Mouse (Mus musculus) embryonic facial prominence, embryonic 11.5 days (tissue): Measurements from ENCODE around the gene Zfp235. TPM values are rescaled to one million over a fixed set of nuclear protein-coding genes. Genes with fewer than 3 reads are reported as not detected.

Source experiments
- ATAC-seq: fragments of 200-750 bp; cut with Nextera tagmentation; replicated peaks from 2 replicates; pipeline ENCODE4 v1.8.0; 2017; ENCODE audit warnings: low read depth; ENCODE audit not compliant: insufficient number of reproducible peaks, low FRiP score, low TSS enrichment
- DNase-seq: peaks from one replicate; pipeline ENCODE4 v3.0.0-alpha.2; 2015; ENCODE audit warnings: low spot score
- H3K27ac ChIP-seq: fragments of 300-500 bp; sonication (generic); replicated peaks from 2 replicates; pipeline ENCODE4 v1.5.1; 2014; ENCODE audit warnings: mild to moderate bottlenecking, low read depth, low read length, control low read depth
- H3K27me3 ChIP-seq: fragments of 300-500 bp; sonication (generic); 2 replicates; pipeline ENCODE4 v1.6.1; 2014; ENCODE audit warnings: mild to moderate bottlenecking, low read length, moderate library complexity, mixed read lengths; ENCODE audit not compliant: control insufficient read depth, insufficient read depth
- H3K36me3 ChIP-seq: fragments of 300-500 bp; sonication (generic); replicated peaks from 2 replicates; pipeline ENCODE4 v1.6.1; 2014; ENCODE audit warnings: low read depth, mild to moderate bottlenecking, low read length, moderate library complexity, mixed read lengths; ENCODE audit not compliant: control insufficient read depth, insufficient read depth
- H3K4me1 ChIP-seq: fragments of 300-500 bp; sonication (generic); 2 replicates; pipeline ENCODE4 v1.6.1; 2014; ENCODE audit warnings: low read length, mixed read lengths; ENCODE audit not compliant: control insufficient read depth, insufficient read depth
- H3K4me2 ChIP-seq: fragments of 300-500 bp; sonication (generic); 2 replicates; pipeline ENCODE4 v1.6.1; 2014; ENCODE audit warnings: low read depth, mild to moderate bottlenecking, control low read depth, low read length, moderate library complexity
- H3K4me3 ChIP-seq: fragments of 300-500 bp; sonication (generic); 2 replicates; pipeline ENCODE4 v1.5.1; 2014; ENCODE audit warnings: low read depth, low read length, control low read depth
- H3K9ac ChIP-seq: fragments of 300-500 bp; sonication (generic); replicated peaks from 2 replicates; pipeline ENCODE4 v1.6.1; 2014; ENCODE audit warnings: mild to moderate bottlenecking, control low read depth, low read length
- H3K9me3 ChIP-seq: fragments of 300-500 bp; sonication (generic); replicated peaks from 2 replicates; pipeline ENCODE4 v1.6.1; 2016; ENCODE audit warnings: mild to moderate bottlenecking, low read length, inconsistent platforms, mixed read lengths; ENCODE audit not compliant: control insufficient read depth
- WGBS: fragments of 180-500 bp; shearing (Covaris S2); extraction: QIAGEN DNeasy Blood & Tissue Kit; methylation state at CpG from one replicate; pipeline ENCODE4 v1.1.7; 2014; 5-methylcytosine and 5-hydroxymethylcytosine counted together
- polyA plus RNA-seq: library from polyadenylated mRNA; unstranded; fragments of >200 nt; fragmentation: Nextera tagmentation; extraction: Ambion mirVana; gene quantifications from 2 replicates; pipeline ENCODE4 v1.2.1, GENCODE M21; 2014

The Zfp235 gene
- polyA plus RNA-seq, 1 experiment from 2014 or later, result 16.7 TPM

DNA sequence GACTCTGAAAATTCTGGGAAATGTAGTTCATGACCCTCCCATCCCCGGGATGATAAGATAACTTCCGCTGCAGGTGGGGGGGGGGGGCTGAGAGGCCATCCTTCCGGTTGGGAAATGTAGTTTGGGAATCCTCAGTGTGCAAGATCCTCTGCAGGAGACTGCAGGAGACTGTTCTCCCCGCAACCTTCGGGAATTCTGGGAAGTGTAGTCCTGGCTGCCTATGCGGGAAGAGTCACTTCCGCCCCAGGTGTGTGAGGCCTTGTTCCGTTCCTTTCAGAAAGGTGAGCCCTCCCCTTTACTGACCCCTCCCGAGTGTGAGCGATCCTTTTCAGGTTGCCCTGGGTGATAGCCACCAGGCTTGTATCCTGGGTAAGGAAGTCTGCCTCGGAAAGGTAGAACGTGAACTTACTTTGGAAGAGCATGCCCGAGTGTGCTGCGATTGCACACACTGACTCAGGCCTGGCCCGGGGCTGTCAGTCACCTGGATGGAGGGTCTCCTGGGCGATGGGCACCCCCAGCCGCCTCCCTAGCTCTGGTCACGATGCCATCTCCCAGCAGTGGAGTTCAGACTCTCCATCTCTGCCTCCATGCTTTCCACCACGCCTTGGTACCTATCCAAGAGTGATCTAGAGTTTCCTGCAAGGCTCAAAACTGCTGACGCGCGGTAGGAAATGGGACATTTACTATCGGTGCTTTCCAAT lies 21.7 kb upstream of the Zfp235 start, which contains the start of gene Zfp112:
Gene Zfp112, plus strand, starts transcription at position 159 of the 701 bp plus-strand sequence.
- H3K36me3 ChIP-seq, result peaks cover 4% of the 10 kb centered on the region
- 1% methylated on average over 23 of the region's 23 CpGs for WGBS
- peak within 1 kb of the TSS; percentile 75 for H3K4me2 ChIP-seq
- H3K9me3 ChIP-seq, result no peaks in the 10 kb centered on the region; the same call in 1 of the 2 replicates
- peak within 1 kb of the TSS; percentile 63 for H3K4me3 ChIP-seq
- H3K9ac ChIP-seq, result peak within 1 kb of the TSS; percentile 75
- no peaks in the 10 kb centered on the region for H3K4me1 ChIP-seq
- H3K27ac ChIP-seq, result peak within 1 kb of the TSS; percentile 32; the same call in 1 of the 2 replicates
- DNase-seq, result peak; percentile 94
- ATAC-seq, result peak; percentile 95
- no peaks in the 10 kb centered on the region for H3K27me3 ChIP-seq

DNA sequence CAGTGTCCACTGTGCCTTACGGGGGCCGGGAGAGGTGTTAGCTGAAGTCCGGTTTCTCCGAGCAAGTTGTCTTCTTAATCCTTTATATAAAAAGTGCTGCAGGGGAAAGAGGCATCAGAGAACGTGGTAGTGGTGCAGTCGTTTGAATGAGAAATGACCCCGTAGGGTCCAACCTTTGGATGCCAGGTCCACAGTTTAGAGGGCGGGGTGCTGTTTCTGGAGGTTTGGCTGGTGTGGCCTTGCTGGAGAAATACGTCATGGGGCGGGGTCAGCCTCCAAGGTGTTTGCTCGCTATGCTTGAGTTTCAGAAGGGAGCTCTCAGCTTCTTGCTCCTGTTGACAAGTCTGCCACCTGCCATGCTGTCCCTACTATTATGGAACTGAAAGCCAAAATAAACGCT lies 21.0 kb upstream of the Zfp235 start:
- no peak for ATAC-seq
- peak overlapping the region; percentile 32; the same call in 1 of the 2 replicates for H3K27ac ChIP-seq

DNA sequence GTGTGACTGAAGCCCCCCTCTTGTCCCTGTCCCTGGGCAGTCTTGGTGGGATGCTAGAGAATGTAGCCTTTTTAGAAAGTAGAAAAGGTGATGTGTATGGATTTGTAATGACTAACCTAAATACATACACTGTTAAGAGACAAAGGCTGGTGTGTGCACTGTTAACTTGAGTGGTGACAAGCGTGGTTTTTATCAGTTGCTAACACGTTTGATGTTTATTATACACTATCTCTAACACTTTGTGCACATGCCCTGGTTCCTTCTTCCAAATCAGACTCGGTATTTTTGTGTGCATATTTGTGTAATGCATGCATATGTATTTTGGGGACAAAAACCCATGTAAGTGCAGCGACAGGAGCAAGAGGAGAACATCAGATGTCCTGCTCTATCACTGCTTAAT lies 17.3 kb upstream of the Zfp235 start:
- H3K4me1 ChIP-seq, result no peaks in the 10 kb centered on the region
- DNase-seq, result no peak
- no peaks in the 10 kb centered on the region for H3K9me3 ChIP-seq
- H3K4me3 ChIP-seq, result no peak overlapping the region
- no peaks in the 10 kb centered on the region for H3K36me3 ChIP-seq
- no peak overlapping the region for H3K4me2 ChIP-seq
- no peak overlapping the region for H3K27ac ChIP-seq
- no peak for ATAC-seq
- H3K9ac ChIP-seq, result no peak overlapping the region
- WGBS, result 77% methylated on average over 4 of the region's 4 CpGs
- H3K27me3 ChIP-seq, result no peaks in the 10 kb centered on the region

More for the DNA sequence above, 21.0 kb upstream of the Zfp235 start:
- H3K27me3 ChIP-seq, result no peaks in the 10 kb centered on the region
- H3K4me2 ChIP-seq, result peak overlapping the region; percentile 75
- peak overlapping the region; percentile 75 for H3K9ac ChIP-seq
- no peaks in the 10 kb centered on the region for H3K4me1 ChIP-seq
- DNase-seq, result peak; percentile 46
- peak overlapping the region; percentile 63 for H3K4me3 ChIP-seq
- no peaks in the 10 kb centered on the region; the same call in 1 of the 2 replicates for H3K36me3 ChIP-seq
- WGBS, result 11% methylated on average over 12 of the region's 12 CpGs
- H3K9me3 ChIP-seq, result no peaks in the 10 kb centered on the region; the same call in 1 of the 2 replicates

DNA sequence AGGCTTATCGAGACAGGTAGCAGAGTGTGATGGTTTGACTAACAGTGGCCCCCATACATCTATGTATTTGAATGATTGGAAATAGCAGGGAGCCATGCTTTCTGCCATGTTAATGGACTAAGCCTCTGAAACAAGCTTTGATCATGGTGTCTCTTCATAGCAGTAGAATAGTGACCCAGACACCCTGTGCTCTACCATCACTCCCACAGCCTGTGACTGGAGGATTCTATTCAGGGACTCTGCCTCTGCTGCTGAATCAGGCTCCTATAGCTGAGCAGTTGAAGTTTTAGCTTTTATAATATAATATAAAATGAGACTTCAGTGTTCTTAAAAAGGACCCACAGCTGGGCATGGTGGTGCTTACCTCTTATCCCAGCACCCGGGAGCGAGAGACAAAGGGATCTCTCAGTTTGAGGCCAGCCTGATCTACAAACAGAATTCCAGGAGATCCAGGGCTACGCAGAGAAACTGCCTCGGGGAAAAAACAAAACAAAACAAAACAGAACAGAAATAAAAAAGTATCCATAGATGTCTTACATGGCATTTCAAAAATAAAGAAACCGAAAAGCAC lies 459 bp upstream of the Zfp235 start:
- peak overlapping the region; percentile 51 for H3K4me3 ChIP-seq
- no peak for DNase-seq
- H3K9me3 ChIP-seq, result no peaks in the 10 kb centered on the region
- no peak overlapping the region for H3K27ac ChIP-seq
- WGBS, result 16% methylated on average over 6 of the region's 6 CpGs
- H3K9ac ChIP-seq, result peak overlapping the region; percentile 43
- peak overlapping the region; percentile 42 for H3K4me2 ChIP-seq
- no peaks in the 10 kb centered on the region for H3K27me3 ChIP-seq
- no peaks in the 10 kb centered on the region for H3K4me1 ChIP-seq
- H3K36me3 ChIP-seq, result no peaks in the 10 kb centered on the region
- peak; percentile 15; the same call in 1 of the 2 replicates for ATAC-seq

DNA sequence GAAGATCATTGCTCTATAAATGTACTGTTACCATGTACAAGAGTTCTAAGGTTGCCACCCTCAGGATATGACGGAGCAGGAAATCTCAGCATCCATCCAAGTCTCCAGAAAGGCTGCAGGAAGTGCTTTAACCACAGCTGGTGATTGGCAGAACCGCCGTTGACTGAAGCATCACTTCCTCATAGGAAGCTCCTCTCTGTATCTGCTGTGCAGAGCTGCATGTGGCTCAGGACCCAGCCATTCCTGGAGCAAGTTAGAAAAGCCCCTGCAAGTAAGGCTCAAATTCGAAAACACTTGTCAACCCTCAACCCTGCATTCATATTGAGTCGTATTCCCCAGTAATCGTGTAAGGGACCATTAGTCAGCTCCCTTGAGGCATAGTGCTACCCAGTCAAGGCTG lies 8.6 kb downstream of the Zfp235 start:
- ATAC-seq (no peak), DNase-seq (no peak)
- 84% methylated on average over 6 of the region's 6 CpGs for WGBS
- Histone ChIP-seq H3K9ac (no peak overlapping the region), H3K36me3 (peaks cover 3% of the 10 kb centered on the region), H3K27ac (no peak overlapping the region), H3K27me3 (no peaks in the 10 kb centered on the region), H3K4me2 (no peak overlapping the region), H3K4me3 (no peak overlapping the region), H3K9me3 (no peaks in the 10 kb centered on the region), H3K4me1 (no peaks in the 10 kb centered on the region)

DNA sequence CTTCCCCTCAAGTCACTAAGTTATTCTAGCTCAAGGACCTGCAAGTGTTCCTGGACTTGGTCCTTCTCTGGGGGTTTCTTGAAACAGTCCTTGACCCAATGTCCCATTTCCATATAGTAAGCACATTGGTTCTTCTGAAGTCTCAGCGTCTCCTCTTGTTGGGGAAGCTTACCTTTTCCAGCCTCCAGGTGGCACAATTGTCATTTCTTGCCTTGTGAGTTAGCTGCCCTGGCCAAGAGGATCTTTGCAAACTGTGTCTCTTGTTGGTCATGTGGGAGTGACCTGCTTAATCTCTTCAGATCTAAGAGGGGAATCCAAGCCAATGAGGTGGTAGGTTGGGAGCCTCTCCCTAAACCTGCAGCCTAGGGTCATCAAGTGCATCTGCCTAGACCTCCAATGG lies 19.3 kb downstream of the Zfp235 start:
- no peaks in the 10 kb centered on the region for H3K4me1 ChIP-seq
- DNase-seq (peak; percentile 39), ATAC-seq (no peak)
- H3K27ac ChIP-seq, result no peak overlapping the region
- H3K9ac ChIP-seq, result no peak overlapping the region
- H3K4me2 ChIP-seq, result no peak overlapping the region
- H3K27me3 ChIP-seq, result no peaks in the 10 kb centered on the region
- no peaks in the 10 kb centered on the region for H3K9me3 ChIP-seq
- H3K4me3 ChIP-seq, result no peak overlapping the region
- WGBS, result 14% methylated on average over 1 of the region's 1 CpGs
- H3K36me3 ChIP-seq, result no peaks in the 10 kb centered on the region

DNA sequence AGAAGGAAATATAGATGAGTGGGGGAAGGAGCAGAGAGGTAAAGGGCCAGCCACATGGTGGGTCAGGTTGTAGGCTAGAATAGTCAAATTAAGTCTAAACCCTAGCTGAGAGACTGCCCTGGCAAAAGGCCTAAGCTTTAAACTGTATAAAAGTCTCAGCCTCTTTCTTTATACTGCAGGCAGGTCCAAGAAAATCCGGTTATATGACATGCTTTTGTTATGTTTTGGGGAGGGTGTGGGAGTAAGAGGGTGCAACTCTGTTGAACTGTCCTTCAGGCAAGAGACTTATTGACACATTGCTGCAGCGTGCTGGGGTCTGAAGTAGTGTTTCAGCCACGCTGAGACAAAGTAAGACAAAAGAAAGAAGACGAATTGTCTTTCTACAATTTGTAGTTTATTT lies 38.2 kb downstream of the Zfp235 start:
- Histone ChIP-seq H3K27ac (no peak overlapping the region), H3K9ac (no peak overlapping the region), H3K4me2 (no peak overlapping the region), H3K4me3 (no peak overlapping the region), H3K9me3 (no peaks in the 10 kb centered on the region), H3K36me3 (no peaks in the 10 kb centered on the region), H3K4me1 (no peaks in the 10 kb centered on the region), H3K27me3 (no peaks in the 10 kb centered on the region)
- no peak for DNase-seq
- WGBS, result 71% methylated on average over 4 of the region's 4 CpGs
- ATAC-seq, result no peak
